Mouse (Mus musculus) erythroblast, embryonic 14.5 days (primary cell): ENCODE results near the gene Lcat. TPM values are rescaled to one million over a fixed set of nuclear protein-coding genes. Genes with fewer than 3 reads are reported as not detected.

Experiments used
- H3K27me3 ChIP-seq: 2 replicates; pipeline ENCODE4 v1.6.1; 2012; ENCODE audit warnings: inconsistent platforms; ENCODE audit not compliant: control insufficient read depth
- H3K36me3 ChIP-seq: 2 replicates; pipeline ENCODE4 v1.6.1; 2012; ENCODE audit warnings: mild to moderate bottlenecking, inconsistent platforms; ENCODE audit not compliant: control insufficient read depth
- H3K4me1 ChIP-seq: 2 replicates; pipeline ENCODE4 v1.6.1; 2012; ENCODE audit warnings: inconsistent platforms; ENCODE audit not compliant: control insufficient read depth
- H3K4me3 ChIP-seq: replicated peaks from 2 replicates; pipeline ENCODE3; 2012; ENCODE audit warnings: moderate library complexity, mild to moderate bottlenecking, inconsistent platforms
- H3K9me3 ChIP-seq: 2 replicates; pipeline ENCODE4 v1.6.1; 2012; ENCODE audit warnings: low read length, inconsistent platforms, mixed read lengths; ENCODE audit not compliant: control insufficient read depth
- GATA1 ChIP-seq: IDR thresholded peaks from 2 replicates; pipeline ENCODE4 v1.6.1; 2012; ENCODE audit warnings: low read length, inconsistent platforms, mixed read lengths
- TAL1 ChIP-seq: IDR thresholded peaks from 3 replicates; pipeline ENCODE4 v1.6.1; 2012; ENCODE audit warnings: low read length, inconsistent platforms, mixed read lengths
- polyA plus RNA-seq: library from polyadenylated mRNA; stranded (reverse); fragments of >175 nt; gene quantifications from 2 replicates; pipeline ENCODE4 v1.2.3, GENCODE M21; 2012

The Lcat gene
- polyA plus RNA-seq, 1 experiment: 0.33 TPM

GRCm38 (mm10) chr8:105935105-105935504, 8.1 kb downstream of the Lcat start:
- TF ChIP-seq GATA1 (no peak), TAL1 (no peak)
- Histone ChIP-seq H3K9me3 (no peaks in the 10 kb centered on the region), H3K27me3 (no peaks in the 10 kb centered on the region), H3K4me1 (peaks cover 66% of the 10 kb centered on the region), H3K36me3 (peaks cover 48% of the 10 kb centered on the region), H3K4me3 (no peak overlapping the region)

GRCm38 (mm10) chr8:105933762-105934161, 9.4 kb downstream of the Lcat start, which contains the start of gene Ctrl:
Gene Ctrl, minus strand, starts transcription at chr8:105933862.
- no peak within 1 kb of the TSS for H3K4me3 ChIP-seq
- TF ChIP-seq GATA1 (no peak), TAL1 (no peak)
- H3K36me3 ChIP-seq: peaks cover 48% of the 10 kb centered on the region
- H3K9me3 ChIP-seq: no peaks in the 10 kb centered on the region
- H3K4me1 ChIP-seq: peaks cover 64% of the 10 kb centered on the region
- H3K27me3 ChIP-seq: no peaks in the 10 kb centered on the region

GRCm38 (mm10) chr8:105932525-105932924, 10.7 kb downstream of the Lcat start:
- Histone ChIP-seq H3K9me3 (no peaks in the 10 kb centered on the region), H3K36me3 (peaks cover 48% of the 10 kb centered on the region), H3K4me3 (no peak overlapping the region), H3K4me1 (peaks cover 60% of the 10 kb centered on the region), H3K27me3 (no peaks in the 10 kb centered on the region)
- TF ChIP-seq GATA1 (no peak), TAL1 (no peak)

GRCm38 (mm10) chr8:105931271-105931670, 11.9 kb downstream of the Lcat start:
- H3K36me3 ChIP-seq: peaks cover 48% of the 10 kb centered on the region
- peaks cover 50% of the 10 kb centered on the region for H3K4me1 ChIP-seq

GRCm38 (mm10) chr8:105930602-105931001, 12.6 kb downstream of the Lcat start:
- TF ChIP-seq GATA1 (no peak), TAL1 (no peak)
- no peak overlapping the region for H3K4me3 ChIP-seq
- peaks cover 45% of the 10 kb centered on the region for H3K36me3 ChIP-seq

More at GRCm38 (mm10) chr8:105931271-105931670, 11.9 kb downstream of the Lcat start:
- no peaks in the 10 kb centered on the region for H3K27me3 ChIP-seq
- H3K4me3 ChIP-seq: no peak overlapping the region
- no peak for TF ChIP-seq TAL1
- no peak for TF ChIP-seq GATA1
- no peaks in the 10 kb centered on the region for H3K9me3 ChIP-seq

GRCm38 (mm10) chr8:105925123-105925522, 18.1 kb downstream of the Lcat start:
- Histone ChIP-seq H3K36me3 (peaks cover 29% of the 10 kb centered on the region), H3K4me1 (peaks cover 14% of the 10 kb centered on the region), H3K4me3 (no peak overlapping the region), H3K9me3 (no peaks in the 10 kb centered on the region), H3K27me3 (no peaks in the 10 kb centered on the region)
- TF ChIP-seq GATA1 (no peak), TAL1 (no peak)

More at GRCm38 (mm10) chr8:105930602-105931001, 12.6 kb downstream of the Lcat start:
- no peaks in the 10 kb centered on the region for H3K27me3 ChIP-seq
- H3K9me3 ChIP-seq: no peaks in the 10 kb centered on the region
- H3K4me1 ChIP-seq: peaks cover 43% of the 10 kb centered on the region

- Histone ChIP-seq H3K27me3 (no peaks in the 10 kb centered on the region), H3K9me3 (no peaks in the 10 kb centered on the region), H3K36me3 (peaks cover 49% of the 10 kb centered on the region), H3K4me1 (peaks cover 1% of the 10 kb centered on the region; the same call in 1 of the 2 replicates), H3K4me3 (no peak overlapping the region)
- TF ChIP-seq GATA1: no peak
- TF ChIP-seq TAL1: no peak
These were observed 23.8 kb downstream of the Lcat start for GRCm38 (mm10) chr8:105919390-105919789.

- Histone ChIP-seq H3K4me1 (peaks cover 31% of the 10 kb centered on the region), H3K27me3 (no peaks in the 10 kb centered on the region), H3K9me3 (no peaks in the 10 kb centered on the region), H3K36me3 (peaks cover 2% of the 10 kb centered on the region), H3K4me3 (peak overlapping the region; percentile 91)
- TF ChIP-seq TAL1: no peak
- no peak for TF ChIP-seq GATA1
These were observed 42.1 kb downstream of the Lcat start for GRCm38 (mm10) chr8:105900941-105901616.

- Histone ChIP-seq H3K4me3 (peak within 1 kb of the TSS; percentile 91), H3K4me1 (peaks cover 33% of the 10 kb centered on the region), H3K36me3 (peaks cover 3% of the 10 kb centered on the region), H3K27me3 (no peaks in the 10 kb centered on the region), H3K9me3 (no peaks in the 10 kb centered on the region)
- no peak for TF ChIP-seq GATA1
- no peak for TF ChIP-seq TAL1
These were observed 42.8 kb downstream of the Lcat start, which contains the start of gene Pskh1 for GRCm38 (mm10) chr8:105900180-105900940. Gene Pskh1, plus strand, starts transcription at chr8:105900441.
